Mouse (Mus musculus): ENCODE results near the gene Ang. TPM values are rescaled to one million over a fixed set of nuclear protein-coding genes. Genes with fewer than 3 reads are reported as not detected.

The Ang gene
- total RNA-seq (2022): 1 to 10 TPM; 4.6 to 9.5 (median 5.3) TPM

DNA sequence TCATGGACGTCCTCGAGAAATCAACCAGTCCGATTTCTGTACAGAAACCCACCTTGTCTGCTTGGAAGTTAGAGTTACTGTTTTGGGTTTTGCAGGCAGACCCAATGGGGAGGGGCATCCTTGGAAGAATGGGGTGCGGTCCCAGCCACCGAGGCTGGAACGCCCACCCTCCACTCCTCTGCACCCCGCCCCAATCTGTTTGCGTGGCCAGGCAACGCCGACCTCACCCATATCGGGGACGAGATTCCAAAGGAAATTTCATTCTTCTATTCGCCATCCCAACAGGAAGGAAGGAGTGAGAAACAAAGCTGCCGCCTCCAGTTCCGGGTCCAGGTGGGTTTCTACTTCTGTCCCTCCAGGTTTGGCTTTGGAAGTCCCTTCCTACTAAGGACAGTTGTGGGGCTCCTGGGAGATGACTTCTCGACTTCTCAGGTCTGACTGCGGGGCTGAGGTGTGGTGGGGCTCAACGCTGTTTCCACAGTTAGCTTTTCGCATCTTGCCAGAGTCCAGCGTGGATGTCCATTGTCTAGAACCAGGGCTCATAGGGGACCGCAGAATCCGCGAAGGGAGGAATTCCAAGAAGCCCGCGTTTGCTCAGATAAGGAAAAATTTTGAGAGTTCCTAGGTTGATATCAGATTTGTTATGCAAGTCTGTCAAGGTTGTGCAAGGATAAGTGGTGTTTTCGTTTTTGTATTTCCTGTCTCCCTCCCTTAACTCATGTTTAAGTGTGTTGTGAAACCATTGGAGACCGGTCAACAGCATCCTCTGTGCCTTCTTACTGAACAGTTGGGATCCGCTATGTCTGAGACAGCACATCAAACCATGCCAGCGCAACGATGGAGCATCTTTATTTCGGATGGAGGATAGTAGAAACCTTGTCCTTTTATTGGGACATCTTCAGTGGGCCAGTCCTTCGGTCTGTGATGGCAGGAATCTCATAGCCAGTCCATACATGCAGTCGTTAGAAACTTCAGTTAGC is at the start of gene Ang, which contains the start of gene Rnase4:
Gene Ang (plus strand): TSS at position 230 of the 980 bp plus-strand sequence.
Gene Rnase4 (plus strand): TSS at position 157 of the 980 bp plus-strand sequence.
- no peak for DNase-seq (ENCODE audit: low spot score in 2 of 2)

DNA sequence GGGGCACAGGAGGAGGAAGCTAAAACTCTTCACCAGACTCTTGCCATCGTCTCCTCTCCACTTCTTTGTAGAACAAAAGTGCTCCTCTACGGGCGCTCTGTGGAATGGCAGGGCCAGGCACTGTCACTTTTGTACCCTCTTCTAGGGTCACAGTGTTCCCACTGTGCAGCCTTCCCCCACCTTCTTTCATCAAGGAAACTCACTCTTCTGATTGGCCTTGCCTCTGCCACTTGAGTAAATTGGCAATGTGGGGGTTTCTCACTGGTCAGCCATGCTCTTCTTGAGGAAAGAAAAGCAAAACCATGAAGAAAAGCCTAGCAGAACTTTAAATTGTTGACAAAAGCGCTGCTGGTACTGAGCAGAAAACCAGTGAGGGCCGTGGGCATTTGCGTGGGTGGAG is 49.2 kb upstream of the Ang start, which contains the start of gene Rnase9:
Gene Rnase9 (minus strand): TSS at position 101 of the 400 bp plus-strand sequence.
- no peak for DNase-seq (ENCODE audit: low spot score in 2 of 2)

- no peak for DNase-seq (ENCODE audit: low spot score in 2 of 2)
Measured at GRCm38 (mm10) chr14:51047846-51048245, 43.1 kb upstream of the Ang start.

DNA sequence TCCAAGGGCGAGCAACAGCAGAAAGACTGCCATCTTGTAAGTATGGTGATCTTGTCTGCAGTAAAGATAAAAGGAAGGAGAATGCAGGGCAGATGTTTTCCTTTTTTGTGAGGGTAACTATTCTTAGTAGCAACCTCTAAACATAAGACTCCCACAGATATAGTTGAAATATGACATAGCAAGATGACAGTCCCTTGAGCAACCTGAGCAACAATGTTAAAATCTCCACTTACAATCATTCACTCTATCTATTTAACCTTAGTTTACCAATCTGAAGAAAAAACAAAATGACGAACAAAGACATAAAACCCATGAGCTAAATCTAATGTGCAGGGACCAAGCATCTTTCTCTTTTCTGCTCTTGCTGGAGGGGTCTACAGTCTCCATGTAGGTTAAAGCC is 40.9 kb upstream of the Ang start, which contains the start of gene Rnase11:
Gene Rnase11 (minus strand): TSS at position 101 of the 400 bp plus-strand sequence.
- no peak for DNase-seq (ENCODE audit: low spot score in 2 of 2)

DNA sequence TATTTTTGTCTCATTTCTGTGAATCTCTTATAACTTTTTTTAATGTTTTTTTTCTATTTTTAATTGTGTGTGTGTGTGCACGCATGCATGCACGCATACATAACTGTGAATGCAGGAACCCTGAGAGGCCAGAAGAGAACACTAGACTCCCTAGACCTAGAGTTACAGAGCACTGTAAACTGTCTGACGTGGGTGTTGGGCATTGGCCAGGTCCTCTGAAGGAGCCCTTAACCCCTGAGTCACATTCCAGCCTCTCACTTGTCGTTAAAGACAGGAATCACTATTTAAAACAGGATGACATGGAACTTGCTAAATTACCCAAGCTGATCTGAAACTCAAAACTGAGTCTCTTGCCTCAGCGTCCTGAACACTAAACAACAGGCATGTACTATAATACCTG is 39.0 kb upstream of the Ang start:
- DNase-seq (ENCODE audit: low spot score in 2 of 2): no peak

DNA sequence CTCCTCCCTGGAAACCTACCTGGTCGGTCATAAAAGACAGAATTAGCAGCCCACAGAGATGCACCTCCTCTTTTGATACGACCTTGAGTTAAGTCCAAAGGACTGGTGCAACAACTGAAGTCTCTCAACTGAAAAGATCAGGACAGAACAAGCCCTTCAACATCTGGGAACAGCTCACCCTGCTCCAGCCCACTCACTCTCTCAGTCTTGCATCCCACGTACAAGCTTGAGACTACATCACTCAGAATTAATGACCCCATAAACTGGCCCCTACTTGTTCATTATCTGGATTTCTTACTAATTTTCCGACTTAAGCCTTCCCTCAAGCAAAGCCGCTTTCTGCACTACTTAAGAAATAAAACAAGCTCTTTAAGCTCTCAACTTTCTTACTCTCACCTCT is 37.8 kb upstream of the Ang start:
- DNase-seq (ENCODE audit: low spot score in 2 of 2): no peak

GRCm38 (mm10) chr14:51054243-51055237 is 36.4 kb upstream of the Ang start:
- no peak for DNase-seq (ENCODE audit: low spot score in 2 of 2)

DNA sequence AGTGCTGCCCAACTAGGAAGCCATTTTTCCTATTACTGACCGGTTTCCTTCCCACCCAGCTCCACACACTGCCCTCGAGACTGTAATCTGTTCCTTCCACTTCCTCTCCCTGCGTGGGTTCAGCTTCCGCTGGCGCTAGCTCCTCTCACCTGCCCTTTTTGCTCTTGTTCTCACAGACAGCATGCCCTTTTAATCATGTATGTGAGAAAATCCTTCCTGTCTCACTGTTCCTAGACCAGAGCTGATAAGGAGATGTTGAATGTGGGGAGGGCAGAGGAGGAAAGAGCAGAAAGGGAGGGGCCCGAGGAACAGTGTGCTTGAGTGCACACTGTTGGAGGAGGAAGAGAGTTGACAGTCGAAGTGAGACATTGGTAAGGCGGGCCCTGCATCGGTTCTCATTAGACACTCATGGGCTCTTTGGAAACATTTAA is 33.5 kb upstream of the Ang start, which contains the start of gene Rnase12:
Gene Rnase12 (minus strand): TSS at position 261 of the 431 bp plus-strand sequence.
- DNase-seq (ENCODE audit: low spot score in 2 of 2): no peak

DNA sequence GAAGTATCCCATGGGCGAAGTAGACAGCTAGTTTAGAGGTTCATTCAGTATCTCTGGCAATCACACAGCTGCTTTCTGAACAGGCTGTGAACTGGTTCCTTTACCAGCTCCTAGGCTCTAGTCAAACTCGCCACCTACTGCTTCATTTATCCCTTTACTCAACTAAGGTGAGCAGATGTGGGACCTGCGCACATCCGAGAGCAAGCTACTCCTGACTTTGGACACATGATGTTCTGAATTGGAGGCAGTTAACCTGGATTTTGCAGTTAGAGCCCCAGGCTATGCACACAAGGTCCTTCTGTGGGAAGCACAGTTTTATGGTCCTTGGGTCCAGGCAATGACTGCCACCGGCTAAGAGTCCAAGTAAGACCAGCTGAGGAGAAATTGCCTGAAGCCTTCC is 30.2 kb upstream of the Ang start:
- no peak for DNase-seq (ENCODE audit: low spot score in 2 of 2)

DNA sequence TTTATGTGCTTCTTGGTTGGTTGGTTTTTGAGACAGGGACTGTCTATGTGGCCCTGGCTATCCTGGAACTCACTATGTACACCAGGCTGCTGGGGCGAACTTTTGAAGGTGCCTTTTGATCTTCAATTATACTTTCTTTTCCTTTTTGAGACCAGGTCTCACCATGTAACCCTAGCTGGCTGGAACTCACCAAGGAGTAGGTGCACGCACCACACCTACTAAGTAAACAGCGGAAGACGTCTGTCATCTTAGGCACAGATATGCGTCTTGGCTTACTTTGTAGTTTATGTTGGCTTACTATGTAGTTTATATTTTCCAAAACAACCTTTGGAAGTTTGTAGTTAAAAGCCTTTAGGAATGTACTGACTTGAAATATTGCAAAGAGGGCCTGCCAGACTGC is 22.0 kb upstream of the Ang start:
- DNase-seq (ENCODE audit: low spot score in 2 of 2): no peak

DNA sequence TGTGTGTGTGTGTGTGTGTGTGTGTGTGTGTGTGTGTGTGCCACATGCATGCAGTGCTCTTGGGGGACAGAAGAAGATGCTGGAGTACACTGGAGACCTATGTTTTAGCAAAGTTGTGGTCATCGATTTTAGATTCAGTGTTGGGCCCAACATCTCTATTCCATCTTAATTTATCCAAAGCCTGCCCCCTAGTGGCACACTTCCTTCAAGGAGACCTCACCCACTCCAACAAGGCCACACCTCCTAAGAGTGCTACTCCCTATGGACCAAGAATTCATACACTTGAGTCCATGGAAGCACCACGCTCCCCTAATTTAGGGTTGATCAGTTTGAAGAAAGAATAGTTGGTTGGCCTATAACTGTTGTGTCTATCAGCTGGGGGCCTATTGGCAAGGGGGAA is 21.3 kb upstream of the Ang start:
- DNase-seq (ENCODE audit: low spot score in 2 of 2): no peak

DNA sequence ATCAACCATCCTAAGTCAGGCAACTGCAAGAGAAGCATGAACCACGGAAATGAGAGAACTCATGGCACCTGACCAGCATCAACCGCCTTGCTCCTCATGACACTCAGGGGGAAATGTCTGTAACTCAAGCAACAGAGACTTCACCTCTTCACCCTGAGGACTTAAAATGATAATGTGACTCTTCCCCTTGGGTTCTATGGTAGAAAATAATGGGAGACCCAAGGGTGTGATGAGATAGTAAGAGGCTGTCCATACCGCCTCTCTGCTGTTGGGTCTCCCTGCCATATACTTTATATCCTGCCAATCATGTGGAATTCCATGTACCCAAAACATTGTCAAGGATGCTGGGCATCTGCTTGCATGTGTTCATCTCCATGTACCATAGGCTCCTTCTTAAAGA is 16.6 kb upstream of the Ang start, which contains the start of gene Olfr750:
Gene Olfr750 (minus strand): TSS at position 101 of the 400 bp plus-strand sequence.
- no peak for DNase-seq (ENCODE audit: low spot score in 2 of 2)

DNA sequence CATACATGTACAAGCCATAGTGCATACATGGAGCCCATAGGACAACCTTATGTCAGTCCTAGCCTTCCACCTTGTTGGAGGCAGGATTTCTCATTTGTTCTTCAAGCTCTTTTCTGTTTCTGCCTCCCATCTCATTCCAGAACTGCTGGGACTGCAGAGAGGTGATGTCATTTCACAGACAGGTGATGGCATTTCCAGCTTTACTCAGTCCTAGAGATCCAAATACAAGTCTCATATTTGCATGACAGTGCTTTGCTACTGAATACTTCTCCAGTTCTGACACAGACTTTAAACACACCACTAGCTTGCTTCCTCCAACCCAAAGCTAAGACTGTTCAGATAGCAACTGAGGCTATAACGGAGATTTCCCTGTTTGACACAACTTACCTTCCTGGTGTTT is 11.8 kb upstream of the Ang start:
- no peak for DNase-seq (ENCODE audit: low spot score in 2 of 2)

DNA sequence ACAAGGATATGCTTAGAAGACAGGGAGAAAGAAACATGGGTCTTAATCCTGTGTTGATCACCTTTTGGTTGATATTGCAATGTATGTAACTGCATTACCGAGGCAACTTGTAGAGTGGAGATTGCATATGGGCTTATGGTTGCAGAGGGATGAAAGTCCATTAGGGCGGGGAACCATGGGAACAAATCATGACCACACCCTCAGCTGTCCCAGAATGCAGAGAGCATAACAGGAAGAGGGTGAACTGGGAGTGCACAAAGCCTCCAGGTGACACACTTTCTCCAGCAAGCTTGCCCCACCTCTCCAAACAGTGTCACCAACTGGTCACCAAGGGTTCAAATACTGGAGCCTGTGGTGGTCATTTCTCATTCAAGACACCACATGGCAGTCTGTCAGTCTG is 9.9 kb upstream of the Ang start:
- DNase-seq (ENCODE audit: low spot score in 2 of 2): no peak

DNA sequence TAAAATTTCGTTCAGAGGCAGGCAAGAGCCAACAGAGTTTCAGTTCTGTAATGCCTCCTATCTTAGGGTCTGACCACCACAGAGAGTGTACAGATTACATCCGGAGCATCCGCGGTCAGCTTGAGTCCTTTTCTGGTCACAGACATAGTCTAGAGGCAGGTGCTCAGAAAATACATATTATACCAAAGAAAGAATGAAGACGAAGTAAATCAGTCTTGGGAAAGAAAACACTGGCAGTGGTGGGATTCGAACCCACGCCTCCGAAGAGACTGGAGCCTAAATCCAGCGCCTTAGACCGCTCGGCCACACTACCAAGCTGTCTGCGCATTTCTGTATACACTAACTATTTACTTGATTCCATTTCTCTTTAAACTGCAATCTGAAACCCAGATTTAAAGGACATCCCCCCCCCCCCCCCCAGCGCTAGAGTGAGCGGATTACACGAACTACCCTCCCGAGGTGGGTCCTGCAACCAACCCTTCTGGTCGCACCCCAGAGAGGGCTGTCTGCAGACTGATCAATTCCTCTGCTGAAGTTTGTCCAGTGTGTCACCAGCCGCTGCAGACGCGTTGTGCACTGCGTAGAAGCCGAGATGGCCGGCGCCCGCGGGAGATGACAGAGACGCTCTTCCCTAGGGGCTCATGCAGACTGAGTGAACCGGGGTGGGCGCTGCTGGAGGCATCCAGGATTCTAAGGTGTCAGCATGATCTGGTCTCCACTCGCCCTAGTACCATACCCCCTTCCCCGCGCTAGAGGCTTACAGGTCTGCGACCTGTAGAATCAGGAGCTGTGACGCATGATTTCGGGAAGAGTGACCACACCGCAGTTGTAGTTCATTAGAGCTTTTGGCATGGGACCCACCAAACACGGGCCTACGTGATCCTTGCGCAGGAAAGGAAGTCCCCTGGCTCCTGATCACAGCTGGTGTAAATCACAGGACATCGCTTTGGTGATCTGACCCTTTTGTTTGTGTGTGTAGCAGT is 8.1 kb upstream of the Ang start:
- DNase-seq (ENCODE audit: low spot score in 2 of 2): peak in 1 of 2 experiments; percentile 59

- DNase-seq (ENCODE audit: low spot score in 2 of 2): no peak
Measured at GRCm38 (mm10) chr14:51083805-51084204, 7.1 kb upstream of the Ang start.

- DNase-seq (ENCODE audit: low spot score in 2 of 2): no peak
Measured at GRCm38 (mm10) chr14:51085086-51085485, 5.9 kb upstream of the Ang start.

- no peak for DNase-seq (ENCODE audit: low spot score in 2 of 2)
Measured at GRCm38 (mm10) chr14:51085911-51086310, 5.0 kb upstream of the Ang start.

DNA sequence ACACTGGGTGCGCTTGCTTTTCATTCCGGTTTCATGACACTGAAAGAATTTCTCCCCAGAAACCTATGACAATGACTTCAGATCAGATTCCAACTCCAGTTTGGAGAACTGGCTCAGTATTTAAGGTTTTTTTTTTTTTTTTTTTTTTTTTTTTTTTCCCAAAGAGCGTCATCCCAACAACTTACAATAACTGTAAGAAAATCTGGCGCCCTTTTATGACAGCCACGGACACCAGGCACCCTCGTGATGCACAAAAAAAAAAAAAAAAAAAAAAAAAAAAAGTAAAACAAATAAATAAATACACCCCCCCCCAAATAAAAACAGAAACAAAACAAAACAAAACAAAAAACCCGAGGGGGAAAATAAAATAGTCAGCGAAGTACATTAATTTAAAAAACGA is 3.2 kb upstream of the Ang start:
- DNase-seq (ENCODE audit: low spot score in 2 of 2): no peak

All from left cerebral cortex, adult 8-10 months (tissue).